Mouse (Mus musculus) gastrocnemius, adult 2 months (tissue): ENCODE measurements around the gene Cass4. TPM values are rescaled to one million over a fixed set of nuclear protein-coding genes. Genes with fewer than 3 reads are reported as not detected.

ENCODE experiments used
- DNase-seq: peaks from one replicate; pipeline ENCODE4 v3.0.0; 2022
- H3K27ac ChIP-seq: fragments of 200-600 bp; 2 replicates; pipeline ENCODE4 v1.8.1; 2022; ENCODE audit warnings: mild to moderate bottlenecking
- H3K4me3 ChIP-seq: fragments of 200-600 bp; 2 replicates; pipeline ENCODE4 v1.8.1; 2022; ENCODE audit warnings: mild to moderate bottlenecking, moderate library complexity
- CTCF ChIP-seq: fragments of 200-600 bp; IDR thresholded peaks from 2 replicates; pipeline ENCODE4 v1.8.1; 2022; ENCODE audit warnings: antibody characterized with exemption, mild to moderate bottlenecking, moderate library complexity
- intact Hi-C: fragments of 180-260 bp; cut with DNase I; formaldehyde crosslinking; loops from one replicate; pipeline ENCODE4 v1.15.1; 2025
- long read RNA-seq, 2 experiments: library from polyadenylated mRNA; stranded (forward); transcript quantifications; one replicate each; pipeline ENCODE4 v2.0.0; 2021
- total RNA-seq, 2 experiments: library from RNA; stranded (reverse); gene quantifications; 2 replicates each; pipeline ENCODE4 v1.2.3; 2021

Gene Cass4
- under 1 TPM; 0.08 to 0.13 TPM for total RNA-seq
- long read RNA-seq, experiment 1, result 0 reads
- long read RNA-seq, experiment 2, result 0 reads

- no peak within 1 kb of the TSS for H3K27ac ChIP-seq
- H3K4me3 ChIP-seq, result peak within 1 kb of the TSS; percentile 50
- DNase-seq, result no peak
- no peak for TF ChIP-seq CTCF
- intact Hi-C loops, result no loop called here
These were observed at the start of gene Cass4 for GRCm38 (mm10) chr2:172393391-172394051. Cass4 (plus strand) TSS chr2:172393794.

- Histone ChIP-seq H3K4me3 (peak overlapping the region; percentile 91), H3K27ac (peak overlapping the region; percentile 68)
- no peak for TF ChIP-seq CTCF
- DNase-seq, result no peak
- intact Hi-C loops, result loop anchor here (5.0 to 10.0 kb wide), 2 partner anchors 98 to 650 kb away; partner anchors contain the start of gene Rtf2
These were observed 48.9 kb upstream of the Cass4 start for GRCm38 (mm10) chr2:172344669-172345068.

- DNase-seq, result peak; percentile 97
- H3K4me3 ChIP-seq, result peak within 1 kb of the TSS; percentile 91
- intact Hi-C loops, result loop anchor here (5.0 to 10.0 kb wide), 2 partner anchors 97 to 650 kb away; partner anchors contain the start of gene Rtf2
- peak within 1 kb of the TSS; percentile 93 for H3K27ac ChIP-seq
- TF ChIP-seq CTCF, result no peak
These were observed 48.3 kb upstream of the Cass4 start, which contains the start of gene Fam210b for GRCm38 (mm10) chr2:172345258-172345738. Fam210b (plus strand) TSS chr2:172345565.

- peak overlapping the region; percentile 91 for H3K4me3 ChIP-seq
- no peak for TF ChIP-seq CTCF
- peak; percentile 75 for DNase-seq
- H3K27ac ChIP-seq, result peak overlapping the region; percentile 93
- intact Hi-C loops, result loop anchor here (2.0 to 10.0 kb wide), 3 partner anchors 25 to 649 kb away; partner anchors contain the start of genes Aurka, Cstf1 and Rtf2
These were observed 47.3 kb upstream of the Cass4 start for GRCm38 (mm10) chr2:172346034-172346929.

- DNase-seq, result no peak
- no peak for TF ChIP-seq CTCF
- intact Hi-C loops, result loop anchor here (2.0 to 10.0 kb wide), 3 partner anchors 24 to 648 kb away; partner anchors contain the start of genes Aurka, Cstf1 and Rtf2
- Histone ChIP-seq H3K27ac (no peak overlapping the region), H3K4me3 (no peak overlapping the region; the same call in 1 of the 2 replicates)
These were observed 46.5 kb upstream of the Cass4 start for GRCm38 (mm10) chr2:172346933-172347611.

GRCm38 (mm10) chr2:172348297-172348950 lies 45.2 kb upstream of the Cass4 start:
- H3K27ac ChIP-seq, result no peak overlapping the region

GRCm38 (mm10) chr2:172349776-172350175 lies 43.8 kb upstream of the Cass4 start:
- Histone ChIP-seq H3K27ac (no peak overlapping the region), H3K4me3 (no peak overlapping the region)
- no peak for DNase-seq
- TF ChIP-seq CTCF, result no peak
- intact Hi-C loops, result loop anchor here (5.0 to 10.0 kb wide), 2 partner anchors 93 to 645 kb away; partner anchors contain the start of gene Rtf2

More at GRCm38 (mm10) chr2:172348297-172348950, 45.2 kb upstream of the Cass4 start:
- no peak overlapping the region for H3K4me3 ChIP-seq
- no peak for TF ChIP-seq CTCF
- intact Hi-C loops, result loop anchor here (5.0 to 10.0 kb wide), 2 partner anchors 94 to 646 kb away; partner anchors contain the start of gene Rtf2
- no peak for DNase-seq

- intact Hi-C loops, result no loop called here
- DNase-seq, result no peak
- H3K4me3 ChIP-seq, result no peak overlapping the region
- TF ChIP-seq CTCF, result no peak
- H3K27ac ChIP-seq, result no peak overlapping the region
These were observed 42.8 kb upstream of the Cass4 start for GRCm38 (mm10) chr2:172350773-172351172.

- intact Hi-C loops, result no loop called here
- H3K27ac ChIP-seq, result peak overlapping the region; percentile 81
- DNase-seq, result peak; percentile 42
These were observed 40.4 kb upstream of the Cass4 start for GRCm38 (mm10) chr2:172353218-172353617.

GRCm38 (mm10) chr2:172354761-172355160 lies 38.8 kb upstream of the Cass4 start:
- no peak overlapping the region for H3K27ac ChIP-seq
- TF ChIP-seq CTCF, result no peak
- H3K4me3 ChIP-seq, result no peak overlapping the region
- no peak for DNase-seq
- intact Hi-C loops, result no loop called here

More at GRCm38 (mm10) chr2:172353218-172353617, 40.4 kb upstream of the Cass4 start:
- no peak for TF ChIP-seq CTCF
- H3K4me3 ChIP-seq, result 0 out of 2 replicates have a peak overlapping the region, but pooled peaks have one; percentile 11

GRCm38 (mm10) chr2:172355833-172356232 lies 37.8 kb upstream of the Cass4 start:
- H3K4me3 ChIP-seq, result no peak overlapping the region
- DNase-seq, result no peak
- intact Hi-C loops, result no loop called here
- H3K27ac ChIP-seq, result no peak overlapping the region
- no peak for TF ChIP-seq CTCF
